Mouse (Mus musculus): Measurements from ENCODE around the gene Paqr4. TPM values are rescaled to one million over a fixed set of nuclear protein-coding genes. Genes with fewer than 3 reads are reported as not detected.

The Paqr4 gene
- polyA plus RNA-seq, 1 experiment from 2014 or later, result 29.8 TPM

Other genes starting within 250 kb of the Paqr4 start
- 20.7 and 22.4 TPM in 2 replicates for gene Zfp213, start 176.6 kb downstream of the Paqr4 start, polyA plus RNA-seq (2015; fragmentation: Nextera tagmentation; extraction: Ambion mirVana)
- 21.2 and 26.8 TPM in 2 replicates for gene Zfp13, start 141.4 kb downstream of the Paqr4 start, polyA plus RNA-seq (2015; fragmentation: Nextera tagmentation; extraction: Ambion mirVana)
- gene Zscan10, start 140.0 kb downstream of the Paqr4 start, polyA plus RNA-seq (2015; fragmentation: Nextera tagmentation; extraction: Ambion mirVana), result 0.24 TPM in 1 of 2 replicates, not detected in the other
- gene Mmp25, start 95.6 kb downstream of the Paqr4 start, polyA plus RNA-seq (2015; fragmentation: Nextera tagmentation; extraction: Ambion mirVana), result 0.81 and 0.87 TPM in 2 replicates
- gene Bicdl2, start 80.4 kb downstream of the Paqr4 start, polyA plus RNA-seq (2015; fragmentation: Nextera tagmentation; extraction: Ambion mirVana), result 0.14 and 0.35 TPM in 2 replicates
- 56.8 and 60.3 TPM in 2 replicates for gene Hcfc1r1, start 67.3 kb downstream of the Paqr4 start, polyA plus RNA-seq (2015; fragmentation: Nextera tagmentation; extraction: Ambion mirVana)
- 45.3 and 47.4 TPM in 2 replicates for gene Thoc6, start 67.0 kb downstream of the Paqr4 start, polyA plus RNA-seq (2015; fragmentation: Nextera tagmentation; extraction: Ambion mirVana)
- gene Tnfrsf12a, start 63.4 kb downstream of the Paqr4 start, polyA plus RNA-seq (2015; fragmentation: Nextera tagmentation; extraction: Ambion mirVana), result 3.8 and 5.5 TPM in 2 replicates
- gene Cldn6, start 61.6 kb downstream of the Paqr4 start, polyA plus RNA-seq (2015; fragmentation: Nextera tagmentation; extraction: Ambion mirVana), result 0.30 and 0.50 TPM in 2 replicates
- gene Cldn9, start 56.8 kb downstream of the Paqr4 start, polyA plus RNA-seq (2015; fragmentation: Nextera tagmentation; extraction: Ambion mirVana), result 2.0 and 3.3 TPM in 2 replicates
- gene 1520401A03Rik, start 18.1 kb downstream of the Paqr4 start, polyA plus RNA-seq (2015; fragmentation: Nextera tagmentation; extraction: Ambion mirVana), result not detected in 2 replicates
- gene Pkmyt1, start 14.5 kb downstream of the Paqr4 start, polyA plus RNA-seq (2015; fragmentation: Nextera tagmentation; extraction: Ambion mirVana), result 36.7 and 41.0 TPM in 2 replicates
- 0.24 and 0.37 TPM in 2 replicates for gene Kremen2, start 5.0 kb upstream of the Paqr4 start, polyA plus RNA-seq (2015; fragmentation: Nextera tagmentation; extraction: Ambion mirVana)
- 165 and 176 TPM in 2 replicates for gene Flywch1, start 30.7 kb upstream of the Paqr4 start, polyA plus RNA-seq (2015; fragmentation: Nextera tagmentation; extraction: Ambion mirVana)
- gene Flywch2, start 45.2 kb upstream of the Paqr4 start, polyA plus RNA-seq (2015; fragmentation: Nextera tagmentation; extraction: Ambion mirVana), result 34.3 and 40.1 TPM in 2 replicates
- 605 and 611 TPM in 2 replicates for gene Srrm2, start 49.7 kb upstream of the Paqr4 start, polyA plus RNA-seq (2015; fragmentation: Nextera tagmentation; extraction: Ambion mirVana)
- 1,249 and 1,327 TPM in 2 replicates for gene Elob, start 88.3 kb upstream of the Paqr4 start, polyA plus RNA-seq (2015; fragmentation: Nextera tagmentation; extraction: Ambion mirVana)
- gene Prss33, start 95.2 kb upstream of the Paqr4 start, polyA plus RNA-seq (2015; fragmentation: Nextera tagmentation; extraction: Ambion mirVana), result not detected in 2 replicates
- not detected in 2 replicates for gene Prss32, start 103.0 kb upstream of the Paqr4 start, polyA plus RNA-seq (2015; fragmentation: Nextera tagmentation; extraction: Ambion mirVana)
- gene Prss41, start 103.3 kb upstream of the Paqr4 start, polyA plus RNA-seq (2015; fragmentation: Nextera tagmentation; extraction: Ambion mirVana), result 1.2 and 1.3 TPM in 2 replicates
- not detected in 2 replicates for gene Prss21, start 127.2 kb upstream of the Paqr4 start, polyA plus RNA-seq (2015; fragmentation: Nextera tagmentation; extraction: Ambion mirVana)
- not detected in 2 replicates for gene Dcpp1, start 140.0 kb upstream of the Paqr4 start, polyA plus RNA-seq (2015; fragmentation: Nextera tagmentation; extraction: Ambion mirVana)
- not detected in 2 replicates for gene Dcpp2, start 140.0 kb upstream of the Paqr4 start, polyA plus RNA-seq (2015; fragmentation: Nextera tagmentation; extraction: Ambion mirVana)
- gene Dcpp3, start 176.6 kb upstream of the Paqr4 start, polyA plus RNA-seq (2015; fragmentation: Nextera tagmentation; extraction: Ambion mirVana), result not detected in 2 replicates
- not detected in 2 replicates for gene Sbp, start 200.8 kb upstream of the Paqr4 start, polyA plus RNA-seq (2015; fragmentation: Nextera tagmentation; extraction: Ambion mirVana)
- gene Sbpl, start 214.4 kb upstream of the Paqr4 start, polyA plus RNA-seq (2015; fragmentation: Nextera tagmentation; extraction: Ambion mirVana), result not detected in 2 replicates
- not detected in 2 replicates for gene Prss30, start 239.7 kb upstream of the Paqr4 start, polyA plus RNA-seq (2015; fragmentation: Nextera tagmentation; extraction: Ambion mirVana)